Mouse (Mus musculus): ENCODE results near the gene Ssbp3. TPM values are rescaled to one million over a fixed set of nuclear protein-coding genes. Genes with fewer than 3 reads are reported as not detected.

Ssbp3 gene
- polyA plus RNA-seq (2014; fragmentation: Illumina TruSeq; extraction: RNeasy Lipid Tissue Mini Kit (QIAGEN cat#74804); ENCODE audit: low read depth, low replicate concordance) = 35.0 TPM

DNA sequence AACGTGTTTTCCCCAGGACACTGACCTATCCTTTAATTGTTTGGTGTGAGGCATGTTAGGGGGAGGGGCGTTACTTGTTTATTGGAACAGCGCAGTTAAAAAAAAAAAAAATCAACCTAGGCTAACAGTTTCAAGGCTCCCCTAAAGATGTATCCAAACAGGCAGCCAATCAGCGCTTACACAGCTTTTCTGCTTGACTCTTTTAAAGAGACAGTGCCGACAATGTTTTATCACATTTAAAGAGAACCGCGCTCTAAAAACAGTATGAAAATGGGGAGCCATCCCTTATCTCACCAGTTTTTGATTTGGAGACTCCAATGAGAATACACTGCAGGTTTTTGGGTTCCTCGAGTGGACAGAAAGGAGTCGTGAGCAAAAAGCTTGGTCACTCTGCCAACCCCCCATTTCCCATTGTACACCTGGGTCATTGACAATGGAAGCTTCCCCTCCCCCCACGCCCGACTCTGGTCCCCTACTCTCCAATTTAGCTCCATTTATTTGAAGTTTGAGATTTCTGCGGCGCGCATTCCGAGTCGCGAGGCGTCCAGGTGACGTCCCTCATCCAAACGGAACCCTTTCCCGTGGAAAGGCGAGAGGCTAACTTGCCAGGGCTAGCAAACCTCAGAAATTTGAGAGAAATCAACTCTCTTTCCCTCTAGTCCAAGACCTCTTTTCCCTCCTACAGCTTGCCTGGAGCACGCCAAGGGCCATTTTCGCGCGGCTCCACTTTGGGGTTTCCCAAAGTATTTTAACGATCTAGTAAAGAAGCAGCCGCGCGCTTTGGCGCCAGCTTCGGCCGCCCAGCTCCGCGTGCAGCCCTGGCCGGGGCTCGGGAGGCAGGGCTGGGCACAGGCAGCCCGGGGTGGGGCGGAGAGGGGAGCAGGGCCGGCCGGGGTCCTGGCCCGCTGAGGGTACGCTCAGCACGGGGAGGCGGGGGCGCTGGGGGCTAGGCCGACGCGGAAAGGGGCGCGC lies at the start of gene Ssbp3:
Gene Ssbp3 (plus strand): TSS at position 501 of the 972 bp plus-strand sequence.

DNA sequence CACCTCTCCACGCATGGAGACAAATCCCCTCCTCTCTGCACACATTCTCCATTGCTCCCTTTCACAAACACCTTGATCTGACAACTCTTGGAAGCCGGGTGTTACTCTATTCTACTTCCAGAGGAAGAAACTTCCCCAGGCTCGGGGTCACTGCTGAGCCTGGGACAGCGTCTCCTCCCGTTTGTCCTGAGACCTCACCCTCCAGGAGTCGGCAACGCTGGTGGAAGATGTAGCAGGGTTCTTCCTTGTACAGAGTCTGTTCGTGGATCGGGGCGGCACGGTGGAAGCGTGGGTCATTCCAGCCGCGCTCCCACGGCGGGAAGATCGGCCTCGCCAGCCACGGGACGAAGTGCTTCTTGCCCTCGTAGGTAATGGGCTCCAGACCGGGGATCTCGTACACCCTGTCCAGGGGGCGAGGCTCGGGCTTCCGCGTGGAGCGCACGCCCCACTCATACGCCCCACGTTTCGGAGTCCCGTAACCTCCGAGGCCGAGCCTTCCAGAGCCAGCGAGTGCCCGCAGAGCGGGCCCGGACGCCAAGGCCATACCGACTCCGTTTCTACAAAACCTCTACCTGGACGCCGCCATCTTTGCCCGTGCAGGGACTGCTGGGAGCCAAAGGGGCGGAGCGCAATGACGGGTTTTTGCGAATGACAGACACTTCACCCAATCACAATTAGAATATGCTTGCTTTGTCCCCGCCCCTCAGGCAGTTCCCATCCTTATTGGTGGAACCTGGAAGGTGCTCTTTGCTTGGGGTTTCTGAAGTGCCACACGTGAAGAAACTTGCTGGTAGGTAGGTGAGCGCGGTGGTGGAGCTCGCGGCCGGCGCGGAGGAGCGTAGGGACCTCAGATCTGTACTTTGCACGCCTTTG lies 156.0 kb downstream of the Ssbp3 start, which contains the start of the genes Mrpl37 and Cyb5rl:
Gene Mrpl37 (minus strand): TSS at position 617 of the 873 bp plus-strand sequence.
Gene Cyb5rl (plus strand): TSS at position 737 of the 873 bp plus-strand sequence.

DNA sequence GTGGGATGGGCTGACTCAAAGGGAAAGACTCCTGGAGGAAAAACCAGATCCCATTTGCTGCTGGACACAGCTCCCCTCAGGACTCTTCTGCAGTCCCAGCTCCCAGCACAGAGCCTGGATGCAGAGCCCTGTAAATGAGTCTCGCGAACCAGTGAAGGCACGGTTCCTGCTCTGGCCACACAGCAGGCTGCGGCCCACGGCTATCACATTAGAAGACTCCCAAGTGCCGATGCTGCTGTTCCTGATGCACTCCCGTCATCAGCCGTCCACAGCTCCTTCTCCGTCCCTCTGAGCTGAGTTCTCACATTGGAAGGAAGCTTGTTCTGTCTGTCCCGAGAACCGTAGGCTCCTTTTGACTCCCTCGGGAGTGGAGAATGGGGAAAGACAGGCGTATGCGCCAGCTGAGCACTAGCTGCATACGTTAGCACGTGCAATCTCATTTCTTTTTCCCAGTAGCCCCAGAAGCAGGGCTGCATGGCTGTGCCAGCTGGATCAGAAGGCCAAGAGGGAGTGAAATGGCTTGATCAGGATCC lies 186.4 kb downstream of the Ssbp3 start, which contains the start of gene Cdcp2:
Gene Cdcp2 (plus strand): TSS at position 51 of the 533 bp plus-strand sequence.

Other genes with a start within 250 kb of the Ssbp3 start
- 28.8 TPM for gene Ttc4, start 231.8 kb upstream of the Ssbp3 start, polyA plus RNA-seq (2014; fragmentation: Illumina TruSeq; extraction: RNeasy Lipid Tissue Mini Kit (QIAGEN cat#74804); ENCODE audit: low read depth, low replicate concordance)
- 1.3 TPM for gene Mroh7, start 179.8 kb upstream of the Ssbp3 start, polyA plus RNA-seq (2014; fragmentation: Illumina TruSeq; extraction: RNeasy Lipid Tissue Mini Kit (QIAGEN cat#74804); ENCODE audit: low read depth, low replicate concordance)
- gene Fam151a, start 176.8 kb upstream of the Ssbp3 start, polyA plus RNA-seq (2014; fragmentation: Illumina TruSeq; extraction: RNeasy Lipid Tissue Mini Kit (QIAGEN cat#74804); ENCODE audit: low read depth, low replicate concordance) = 5.1 TPM
- 2.3 TPM for gene Acot11, start 105.7 kb upstream of the Ssbp3 start, polyA plus RNA-seq (2014; fragmentation: Illumina TruSeq; extraction: RNeasy Lipid Tissue Mini Kit (QIAGEN cat#74804); ENCODE audit: low read depth, low replicate concordance)
- gene Mrpl37, start 156.2 kb downstream of the Ssbp3 start, polyA plus RNA-seq (2014; fragmentation: Illumina TruSeq; extraction: RNeasy Lipid Tissue Mini Kit (QIAGEN cat#74804); ENCODE audit: low read depth, low replicate concordance) = 27.9 TPM
- 3.0 TPM for gene Cyb5rl, start 156.3 kb downstream of the Ssbp3 start, polyA plus RNA-seq (2014; fragmentation: Illumina TruSeq; extraction: RNeasy Lipid Tissue Mini Kit (QIAGEN cat#74804); ENCODE audit: low read depth, low replicate concordance)
- gene Cdcp2, start 186.2 kb downstream of the Ssbp3 start, polyA plus RNA-seq (2014; fragmentation: Illumina TruSeq; extraction: RNeasy Lipid Tissue Mini Kit (QIAGEN cat#74804); ENCODE audit: low read depth, low replicate concordance) = not detected

All from kidney, adult 10 weeks (tissue).